Mouse (Mus musculus) midbrain, embryonic 10.5 days (tissue): ENCODE data around the gene Mrpl23. TPM values are rescaled to one million over a fixed set of nuclear protein-coding genes. Genes with fewer than 3 reads are reported as not detected.

ENCODE experiments used
- DNase-seq: peaks from one replicate; pipeline ENCODE4 v3.0.0-alpha.2; 2017; ENCODE audit warnings: low spot score
- H3K27ac ChIP-seq: fragments of 300-500 bp; sonication (generic); replicated peaks from 2 replicates; pipeline ENCODE4 v1.5.1; 2016; ENCODE audit warnings: mild to moderate bottlenecking
- H3K27me3 ChIP-seq: fragments of 300-500 bp; sonication (generic); 2 replicates; pipeline ENCODE4 v1.6.1; 2016; ENCODE audit warnings: low read depth, mild to moderate bottlenecking; ENCODE audit not compliant: poor library complexity, severe bottlenecking
- H3K36me3 ChIP-seq: fragments of 300-500 bp; sonication (generic); 2 replicates; pipeline ENCODE4 v1.6.1; 2016; ENCODE audit warnings: mild to moderate bottlenecking, moderate library complexity
- H3K4me1 ChIP-seq: fragments of 300-500 bp; sonication (generic); 2 replicates; pipeline ENCODE4 v1.6.1; 2016
- H3K4me3 ChIP-seq: fragments of 300-500 bp; sonication (generic); 2 replicates; pipeline ENCODE4 v1.5.1; 2016; ENCODE audit warnings: mild to moderate bottlenecking, moderate library complexity
- H3K9me3 ChIP-seq: fragments of 300-500 bp; sonication (generic); replicated peaks from 2 replicates; pipeline ENCODE4 v1.6.1; 2016; ENCODE audit warnings: mild to moderate bottlenecking
- WGBS: fragments of 180-500 bp; shearing (Covaris S2); methylation state at CpG from one replicate; pipeline ENCODE4 v1.1.7; 2016; 5-methylcytosine and 5-hydroxymethylcytosine counted together
- polyA plus RNA-seq: library from polyadenylated mRNA; unstranded; fragments of >200 nt; fragmentation: Nextera tagmentation; extraction: Ambion mirVana; gene quantifications from 2 replicates; pipeline ENCODE4 v1.2.1, GENCODE M21; 2016

The Mrpl23 gene
- polyA plus RNA-seq, 1 experiment from 2014 or later, result 20.3 TPM

DNA sequence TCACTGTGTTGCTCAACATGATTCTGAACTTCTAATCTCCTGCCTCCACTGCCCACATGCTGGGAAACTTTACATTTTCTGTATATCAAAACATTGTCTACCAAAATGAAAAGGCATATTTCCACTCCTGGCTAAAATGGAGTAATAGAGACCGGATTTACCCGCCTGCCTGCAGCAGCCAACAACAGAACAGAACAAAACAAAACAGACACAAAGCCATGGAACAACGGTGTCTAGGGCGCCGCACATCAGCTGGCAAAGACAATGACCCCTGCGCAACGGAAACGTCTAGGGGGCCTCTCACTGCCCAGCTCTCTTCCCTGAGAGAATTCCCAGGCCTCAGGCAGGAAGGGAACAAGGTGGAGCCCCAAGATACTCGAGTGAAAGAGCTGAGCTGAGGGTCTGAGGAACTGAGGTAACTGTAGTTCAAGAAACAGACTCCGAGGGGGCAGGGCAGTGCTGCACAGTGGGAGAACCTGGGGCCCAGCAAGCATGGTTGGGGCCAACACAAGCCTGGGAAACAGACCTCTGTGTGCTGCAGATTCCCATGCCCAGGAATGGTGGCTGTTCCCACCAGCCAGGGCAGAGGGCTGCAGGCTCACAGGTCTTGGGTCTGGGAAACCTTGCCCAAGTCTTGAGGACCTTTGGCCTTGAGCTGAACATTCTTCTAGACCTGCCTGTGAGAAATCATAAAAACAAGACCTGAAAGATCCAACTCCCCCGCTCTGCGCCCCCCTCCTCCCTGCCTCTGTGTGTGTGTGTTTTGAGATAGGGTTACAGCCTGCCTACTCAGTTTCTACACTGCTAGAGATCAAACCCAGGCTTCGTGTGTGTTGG is 6.9 kb upstream of the Mrpl23 start:
- Histone ChIP-seq H3K4me1 (peaks cover 48% of the 10 kb centered on the region), H3K4me3 (no peak overlapping the region), H3K27me3 (no peaks in the 10 kb centered on the region), H3K27ac (peak overlapping the region; percentile 89), H3K36me3 (no peaks in the 10 kb centered on the region), H3K9me3 (no peaks in the 10 kb centered on the region)
- peak; percentile 48 for DNase-seq
- WGBS, result 27% methylated on average over 13 of the region's 13 CpGs

DNA sequence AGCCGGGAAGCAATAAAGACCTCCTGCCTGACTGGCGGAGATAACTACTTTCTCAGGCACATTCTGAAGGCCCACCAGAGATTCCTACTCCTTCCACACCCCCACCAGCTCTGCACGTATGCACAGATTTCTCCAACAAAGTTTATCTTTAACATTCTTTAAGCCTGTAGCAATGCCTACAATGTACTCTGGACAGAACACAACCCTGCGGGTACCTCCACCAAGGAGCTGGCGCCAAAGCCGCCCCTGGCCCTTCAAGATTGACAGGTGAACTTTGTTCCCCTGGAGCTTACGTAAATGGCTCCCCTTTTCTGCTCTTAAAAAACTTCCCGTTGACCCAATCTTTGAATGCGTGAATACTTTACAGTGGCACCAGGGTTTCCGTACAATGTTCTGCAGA is 3.1 kb upstream of the Mrpl23 start:
- WGBS, result 83% methylated on average over 10 of the region's 10 CpGs
- no peaks in the 10 kb centered on the region for H3K36me3 ChIP-seq
- H3K9me3 ChIP-seq, result no peaks in the 10 kb centered on the region
- H3K27me3 ChIP-seq, result 0 out of 2 replicates have a peak, but pooled peaks cover 7% of the 10 kb centered on the region
- no peak overlapping the region for H3K27ac ChIP-seq
- no peak for DNase-seq
- peaks cover 56% of the 10 kb centered on the region for H3K4me1 ChIP-seq
- no peak overlapping the region for H3K4me3 ChIP-seq

DNA sequence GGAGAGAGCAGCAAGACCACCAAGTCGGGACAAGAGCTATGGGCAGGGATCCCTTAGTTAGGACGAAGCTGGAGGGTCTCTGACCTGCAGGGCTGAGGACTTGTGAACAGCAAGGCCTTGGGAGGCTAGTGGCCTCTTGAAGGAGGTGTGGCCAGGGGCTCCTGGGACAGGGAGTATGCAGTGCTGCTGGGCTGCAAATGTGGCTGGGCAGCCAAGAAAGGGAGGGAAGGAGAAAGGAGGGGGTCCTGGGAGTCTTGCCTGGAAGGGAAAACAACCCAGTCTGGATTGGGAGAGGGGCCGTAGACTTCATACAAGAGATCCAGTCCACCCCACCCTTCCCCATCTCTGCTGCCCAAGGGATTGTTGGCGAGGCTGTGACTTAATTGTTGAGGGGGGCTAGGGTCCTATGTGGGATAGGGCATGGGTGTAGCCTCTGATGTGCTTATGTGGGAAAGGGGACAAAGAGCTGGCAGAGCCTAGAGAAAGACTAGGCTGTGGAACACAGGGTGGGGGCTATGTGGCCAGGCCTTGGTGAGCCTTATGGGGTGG is 439 bp upstream of the Mrpl23 start:
- H3K27ac ChIP-seq, result peak overlapping the region; percentile 97
- 78% methylated on average over 4 of the region's 4 CpGs for WGBS
- no peaks in the 10 kb centered on the region for H3K9me3 ChIP-seq
- peak overlapping the region; percentile 83; the same call in 1 of the 2 replicates for H3K4me3 ChIP-seq
- peaks cover 18% of the 10 kb centered on the region for H3K36me3 ChIP-seq
- no peak for DNase-seq
- H3K27me3 ChIP-seq, result 0 out of 2 replicates have a peak, but pooled peaks cover 7% of the 10 kb centered on the region
- peaks cover 38% of the 10 kb centered on the region for H3K4me1 ChIP-seq

DNA sequence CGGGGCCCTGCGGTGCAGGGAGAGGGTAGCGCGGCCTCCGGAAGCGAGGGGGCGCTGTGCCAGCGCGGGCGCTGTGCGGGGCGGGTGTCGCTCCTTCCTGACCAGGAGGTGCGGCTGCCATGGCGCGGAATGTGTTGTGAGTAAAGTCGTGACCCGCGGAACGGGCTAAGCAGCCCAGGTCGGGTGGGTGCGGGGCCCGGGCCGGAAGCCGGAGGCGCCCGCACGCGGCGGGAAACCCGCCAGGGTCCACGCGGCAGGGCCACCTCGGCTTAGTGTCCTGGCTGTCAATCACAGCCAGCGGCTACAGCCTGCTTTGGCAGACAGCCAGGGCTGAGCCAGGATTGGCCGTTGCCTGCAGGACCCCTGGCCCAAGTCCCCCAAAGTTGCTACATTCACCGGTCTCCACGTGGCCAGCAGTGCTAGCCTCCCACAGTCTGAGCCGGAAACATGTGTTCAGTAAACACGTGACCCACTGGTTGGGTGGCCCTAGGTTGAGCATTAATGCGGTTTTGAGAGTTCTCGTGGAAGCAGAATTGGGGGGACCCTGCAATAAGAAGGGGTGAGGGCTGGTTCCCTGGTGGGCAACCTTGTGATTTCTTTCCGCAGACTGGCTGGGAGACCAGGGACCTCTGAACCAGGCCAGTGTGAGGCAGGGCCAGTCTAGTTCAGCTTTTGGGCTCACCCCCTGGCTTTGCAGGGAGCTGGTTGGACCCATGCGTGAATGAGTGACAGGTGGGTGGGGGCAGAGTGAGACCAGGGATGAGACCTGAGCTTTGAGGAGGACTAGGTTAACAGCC is 771 bp downstream of the Mrpl23 start:
- Histone ChIP-seq H3K4me1 (peaks cover 43% of the 10 kb centered on the region), H3K27ac (peak overlapping the region; percentile 97), H3K4me3 (peak overlapping the region; percentile 83), H3K27me3 (0 out of 2 replicates have a peak, but pooled peaks cover 7% of the 10 kb centered on the region), H3K36me3 (peaks cover 22% of the 10 kb centered on the region), H3K9me3 (no peaks in the 10 kb centered on the region)
- 1% methylated on average over 38 of the region's 44 CpGs for WGBS
- DNase-seq, result peak; percentile 89

DNA sequence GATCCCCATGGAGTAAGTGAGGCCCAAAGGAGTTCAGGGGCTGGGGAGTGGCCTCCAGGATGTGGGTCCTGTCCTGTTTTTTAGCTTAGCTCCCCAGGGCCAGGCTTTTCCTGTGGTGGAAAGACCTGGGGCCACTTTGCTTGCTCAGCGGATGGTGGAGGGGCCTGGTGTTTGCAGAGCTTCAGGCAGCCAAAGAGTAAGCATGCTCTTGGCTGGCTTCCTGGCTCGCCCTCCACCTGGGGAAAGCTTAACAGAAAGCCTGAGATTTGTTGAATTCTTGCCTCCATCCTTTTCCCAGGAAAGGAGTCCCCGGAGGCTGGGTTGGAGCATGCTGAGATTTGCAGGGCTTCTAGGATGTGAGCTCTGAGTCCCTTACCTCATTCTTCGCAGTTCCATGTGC is 2.6 kb downstream of the Mrpl23 start:
- H3K27ac ChIP-seq, result 0 out of 2 replicates have a peak overlapping the region, but pooled peaks have one; percentile 11

DNA sequence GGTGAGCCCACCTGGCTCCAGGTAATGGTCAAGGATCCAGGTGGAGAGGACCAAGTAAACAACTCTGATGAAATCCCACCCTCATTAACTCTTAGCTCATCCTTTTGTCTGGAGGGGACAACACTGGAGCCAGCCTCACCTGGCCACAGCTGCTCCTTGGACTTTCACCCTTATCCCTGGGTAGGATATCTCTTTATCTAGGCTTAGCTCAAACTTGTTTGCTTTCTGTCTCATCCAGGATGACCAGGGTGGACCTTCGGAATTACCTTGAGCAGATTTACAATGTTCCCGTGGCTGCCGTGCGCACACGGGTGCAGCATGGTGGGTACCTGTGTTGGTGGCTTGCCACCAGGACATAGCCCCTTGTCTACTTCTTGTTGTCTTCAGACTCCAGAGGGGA is 3.3 kb downstream of the Mrpl23 start:
- peaks cover 38% of the 10 kb centered on the region for H3K36me3 ChIP-seq
- WGBS, result 98% methylated on average over 5 of the region's 5 CpGs
- H3K4me1 ChIP-seq, result peaks cover 64% of the 10 kb centered on the region
- H3K9me3 ChIP-seq, result no peaks in the 10 kb centered on the region
- H3K4me3 ChIP-seq, result no peak overlapping the region
- H3K27me3 ChIP-seq, result 0 out of 2 replicates have a peak, but pooled peaks cover 7% of the 10 kb centered on the region
- no peak overlapping the region for H3K27ac ChIP-seq
- no peak for DNase-seq

More for the DNA sequence above, 2.6 kb downstream of the Mrpl23 start:
- H3K27me3 ChIP-seq, result 0 out of 2 replicates have a peak, but pooled peaks cover 7% of the 10 kb centered on the region
- DNase-seq, result no peak
- H3K9me3 ChIP-seq, result no peaks in the 10 kb centered on the region
- no peak overlapping the region for H3K4me3 ChIP-seq
- peaks cover 59% of the 10 kb centered on the region for H3K4me1 ChIP-seq
- WGBS, result 90% methylated on average over 4 of the region's 4 CpGs
- H3K36me3 ChIP-seq, result peaks cover 32% of the 10 kb centered on the region

DNA sequence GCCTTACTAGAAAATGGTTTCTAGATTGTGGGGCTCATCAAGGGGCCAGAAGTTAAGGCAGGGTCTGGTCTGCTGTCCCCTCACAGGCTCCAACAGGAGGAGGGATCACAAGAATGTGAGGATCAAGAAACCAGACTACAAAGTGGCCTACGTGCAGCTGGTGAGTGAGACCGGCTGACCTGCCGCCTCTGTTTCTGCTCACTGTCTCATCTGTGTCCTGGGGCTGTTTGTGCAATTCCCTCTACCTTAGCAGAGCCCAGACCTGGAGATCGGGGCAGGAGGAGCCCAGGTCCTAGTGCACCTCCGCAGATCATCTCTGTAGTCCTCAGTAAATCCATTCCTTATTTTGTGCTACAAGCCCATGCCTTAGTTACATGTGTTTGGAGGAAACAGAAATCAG is 4.7 kb downstream of the Mrpl23 start:
- Histone ChIP-seq H3K4me3 (no peak overlapping the region), H3K27me3 (no peaks in the 10 kb centered on the region), H3K27ac (no peak overlapping the region; the same call in 1 of the 2 replicates), H3K36me3 (peaks cover 47% of the 10 kb centered on the region), H3K4me1 (peaks cover 69% of the 10 kb centered on the region), H3K9me3 (no peaks in the 10 kb centered on the region)
- 71% methylated on average over 5 of the region's 5 CpGs for WGBS
- no peak for DNase-seq

DNA sequence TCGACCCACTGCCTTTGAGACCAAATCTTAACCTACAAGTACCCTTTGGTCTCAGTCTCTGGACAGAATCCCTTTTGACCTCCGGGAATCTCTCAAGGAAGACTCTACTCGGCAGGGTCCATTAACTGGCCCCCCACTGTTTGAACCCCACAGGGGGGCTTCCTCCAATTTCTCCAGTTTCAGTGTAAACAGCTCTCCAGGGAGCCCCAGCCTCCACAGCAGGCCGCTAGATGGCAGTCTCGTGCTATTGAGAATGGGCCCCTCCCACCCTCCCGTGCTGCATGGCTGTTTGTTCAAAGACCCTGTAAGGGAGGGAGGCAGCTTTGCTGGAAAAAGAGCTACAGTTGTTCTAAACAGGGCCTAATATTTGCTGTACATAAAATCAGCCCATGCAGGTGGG is 5.4 kb downstream of the Mrpl23 start:
- 9% methylated on average over 6 of the region's 6 CpGs for WGBS
- Histone ChIP-seq H3K27ac (peak overlapping the region; percentile 84), H3K9me3 (no peaks in the 10 kb centered on the region), H3K27me3 (no peaks in the 10 kb centered on the region), H3K4me3 (no peak overlapping the region; the same call in 1 of the 2 replicates), H3K36me3 (peaks cover 47% of the 10 kb centered on the region), H3K4me1 (peaks cover 69% of the 10 kb centered on the region)
- peak; percentile 85 for DNase-seq

DNA sequence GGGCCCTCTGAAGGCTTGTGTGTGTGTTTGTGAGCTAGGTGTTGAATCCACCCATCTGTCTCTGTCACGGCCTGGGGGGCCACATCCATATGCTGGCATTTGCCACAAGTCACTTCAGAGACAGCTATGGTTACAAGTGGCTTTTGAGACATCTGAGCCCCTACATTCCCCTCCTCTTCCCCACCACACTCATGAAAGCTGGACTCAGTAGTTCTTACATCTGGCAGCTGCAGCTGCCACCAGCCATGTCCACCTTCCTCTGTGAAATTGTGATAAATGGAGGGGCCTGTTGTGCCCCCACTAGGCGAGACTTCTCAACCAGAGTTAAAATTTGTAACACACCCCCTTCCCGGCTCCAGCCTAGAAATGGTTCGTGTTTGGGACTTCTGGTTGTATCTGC is 5.8 kb downstream of the Mrpl23 start:
- Histone ChIP-seq H3K4me3 (no peak overlapping the region; the same call in 1 of the 2 replicates), H3K36me3 (peaks cover 47% of the 10 kb centered on the region), H3K9me3 (no peaks in the 10 kb centered on the region), H3K27me3 (no peaks in the 10 kb centered on the region), H3K27ac (peak overlapping the region; percentile 84), H3K4me1 (peaks cover 69% of the 10 kb centered on the region)
- WGBS, result 26% methylated on average over 4 of the region's 4 CpGs
- no peak for DNase-seq

DNA sequence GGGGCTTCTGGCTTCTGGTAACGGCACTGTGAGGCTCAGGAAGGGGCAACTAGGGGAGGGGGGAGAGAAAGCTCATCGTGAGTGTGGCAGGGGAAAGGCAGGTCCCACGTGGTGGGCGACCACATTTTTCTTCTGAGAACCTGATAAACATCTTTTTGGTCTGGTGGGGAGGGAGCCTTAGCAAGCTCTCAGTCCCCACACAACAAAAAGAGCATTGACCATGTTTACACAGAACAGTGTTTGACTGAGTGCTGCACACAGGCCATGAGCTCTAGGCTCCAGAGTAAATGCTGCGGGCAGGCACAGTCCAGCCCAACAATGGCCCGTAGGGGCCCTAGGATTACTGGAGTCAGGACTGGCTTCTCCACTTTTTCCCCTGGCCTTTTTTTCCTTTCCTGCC is 6.3 kb downstream of the Mrpl23 start:
- H3K27me3 ChIP-seq, result no peaks in the 10 kb centered on the region
- no peak overlapping the region; the same call in 1 of the 2 replicates for H3K4me3 ChIP-seq
- H3K9me3 ChIP-seq, result no peaks in the 10 kb centered on the region
- peak; percentile 47 for DNase-seq
- peak overlapping the region; percentile 84 for H3K27ac ChIP-seq
- 16% methylated on average over 6 of the region's 6 CpGs for WGBS
- H3K36me3 ChIP-seq, result peaks cover 47% of the 10 kb centered on the region
- H3K4me1 ChIP-seq, result peaks cover 69% of the 10 kb centered on the region

DNA sequence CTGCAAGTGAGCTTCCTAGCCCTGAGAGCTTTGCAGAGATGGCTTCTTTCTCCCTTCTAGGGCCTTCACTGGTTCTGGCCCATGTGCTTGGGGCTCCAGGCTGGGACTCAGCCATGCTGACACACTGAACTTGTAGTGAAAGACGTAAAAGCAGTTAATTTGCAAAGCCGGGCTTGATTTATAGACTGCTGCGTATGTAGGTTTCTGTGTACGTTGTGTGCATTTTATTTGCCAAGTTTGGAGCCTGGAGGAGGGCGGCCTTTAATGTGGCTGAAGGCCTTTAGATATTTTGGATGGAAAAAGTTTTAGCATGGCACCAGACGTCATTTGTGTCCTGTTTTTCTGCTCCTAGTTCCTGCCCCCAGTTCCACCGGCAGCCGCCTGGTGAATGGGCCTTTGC is 7.3 kb downstream of the Mrpl23 start:
- peak overlapping the region; percentile 84 for H3K27ac ChIP-seq
- no peak overlapping the region for H3K4me3 ChIP-seq
- no peak for DNase-seq
- no peaks in the 10 kb centered on the region for H3K9me3 ChIP-seq
- no peaks in the 10 kb centered on the region for H3K27me3 ChIP-seq
- H3K4me1 ChIP-seq, result peaks cover 63% of the 10 kb centered on the region
- WGBS, result 66% methylated on average over 8 of the region's 8 CpGs
- peaks cover 49% of the 10 kb centered on the region for H3K36me3 ChIP-seq

DNA sequence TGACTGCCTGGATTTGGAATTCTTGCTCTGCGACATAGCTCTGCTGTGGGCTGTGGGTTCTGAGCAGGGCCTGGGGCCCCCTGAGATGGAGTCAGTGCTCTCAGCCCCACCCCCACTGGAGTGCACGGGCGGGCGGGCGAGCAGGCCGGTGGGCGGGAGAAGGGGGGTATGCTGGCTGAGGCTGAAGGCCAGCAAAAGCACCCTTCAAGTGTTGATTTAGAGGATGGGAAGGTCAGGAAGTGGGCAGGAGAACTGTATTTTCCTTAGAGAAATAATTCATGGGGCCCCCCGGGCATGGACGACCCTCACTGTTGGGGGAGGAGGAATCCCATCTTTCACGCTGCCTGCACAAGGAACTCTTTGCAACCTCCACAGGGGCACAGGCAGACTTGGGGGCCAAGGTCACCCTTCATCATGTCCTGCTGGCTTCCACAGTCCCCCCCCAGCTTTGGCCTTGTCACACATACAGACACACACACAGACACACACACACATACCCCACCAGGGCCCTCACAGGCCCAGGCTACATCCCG is 10.4 kb downstream of the Mrpl23 start:
- no peaks in the 10 kb centered on the region for H3K9me3 ChIP-seq
- peak; percentile 49 for DNase-seq
- H3K4me1 ChIP-seq, result peaks cover 75% of the 10 kb centered on the region

More for the DNA sequence above, 10.4 kb downstream of the Mrpl23 start:
- Histone ChIP-seq H3K4me3 (no peak overlapping the region), H3K27ac (peak overlapping the region; percentile 82), H3K27me3 (no peaks in the 10 kb centered on the region), H3K36me3 (peaks cover 32% of the 10 kb centered on the region)
- 23% methylated on average over 11 of the region's 11 CpGs for WGBS
